Mouse (Mus musculus) kidney, adult 9 months (tissue): ENCODE results near the gene Scd4.

Experiments
- DNase-seq: peaks from one replicate; pipeline ENCODE4 v3.0.0; 2022

Gene Scd4

GRCm38 (mm10) chr19:44332833-44333623, at the start of gene Scd4:
Scd4 (plus strand) TSS chr19:44333092.
- peak; percentile 70 for DNase-seq

GRCm38 (mm10) chr19:44283157-44284024, 49.5 kb upstream of the Scd4 start:
- DNase-seq = no peak

- peak; percentile 83 for DNase-seq
Measured at GRCm38 (mm10) chr19:44284025-44284695, 48.7 kb upstream of the Scd4 start.

GRCm38 (mm10) chr19:44284723-44285122, 48.2 kb upstream of the Scd4 start:
- peak; percentile 68 for DNase-seq

- no peak for DNase-seq
Measured at GRCm38 (mm10) chr19:44285554-44285953, 47.3 kb upstream of the Scd4 start.

- no peak for DNase-seq
Measured at GRCm38 (mm10) chr19:44286109-44286508, 46.8 kb upstream of the Scd4 start.

GRCm38 (mm10) chr19:44287415-44288110, 45.3 kb upstream of the Scd4 start:
- DNase-seq = no peak

GRCm38 (mm10) chr19:44292083-44292482, 40.8 kb upstream of the Scd4 start:
- no peak for DNase-seq

- no peak for DNase-seq
Measured at GRCm38 (mm10) chr19:44292483-44292882, 40.4 kb upstream of the Scd4 start.

GRCm38 (mm10) chr19:44292941-44293768, 39.7 kb upstream of the Scd4 start, which contains the start of gene Scd2:
Scd2 (plus strand) TSS chr19:44293674.
- no peak for DNase-seq

- DNase-seq = peak; percentile 84
Measured at GRCm38 (mm10) chr19:44293769-44294551, 38.9 kb upstream of the Scd4 start.

GRCm38 (mm10) chr19:44294588-44295041, 38.3 kb upstream of the Scd4 start:
- DNase-seq = peak; percentile 79

GRCm38 (mm10) chr19:44295251-44295650, 37.6 kb upstream of the Scd4 start:
- DNase-seq = no peak

GRCm38 (mm10) chr19:44295741-44296140, 37.2 kb upstream of the Scd4 start:
- peak; percentile 88 for DNase-seq

GRCm38 (mm10) chr19:44296186-44296585, 36.7 kb upstream of the Scd4 start:
- no peak for DNase-seq

- no peak for DNase-seq
Measured at GRCm38 (mm10) chr19:44297068-44297760, 35.7 kb upstream of the Scd4 start.

- DNase-seq = no peak
Measured at GRCm38 (mm10) chr19:44297862-44298261, 35.0 kb upstream of the Scd4 start.

- no peak for DNase-seq
Measured at GRCm38 (mm10) chr19:44299078-44299477, 33.8 kb upstream of the Scd4 start.

GRCm38 (mm10) chr19:44299902-44300301, 33.0 kb upstream of the Scd4 start:
- no peak for DNase-seq

- no peak for DNase-seq
Measured at GRCm38 (mm10) chr19:44300520-44300919, 32.4 kb upstream of the Scd4 start.
